Mouse (Mus musculus) gastrocnemius, postnatal 25 days (tissue): ENCODE data around the gene Prpsap1. TPM values are rescaled to one million over a fixed set of nuclear protein-coding genes. Genes with fewer than 3 reads are reported as not detected.
"Not testable (repeated sequence)": the region's sequence is repeated elsewhere in the genome, so short reads cannot be mapped to it uniquely, and the experiment has no call there.

Source experiments
- DNase-seq: peaks from one replicate; pipeline ENCODE4 v3.0.0; 2022
- total RNA-seq, 2 experiments: library from RNA; stranded (reverse); gene quantifications; 1 replicate in 1 of 2; 2 replicates in 1 of 2; pipeline ENCODE4 v1.2.3; 2021

Gene Prpsap1
- total RNA-seq, 2 experiments from 2014 or later: 17.0 to 18.9 TPM

- no peak for DNase-seq
These were observed 21.5 kb upstream of the Prpsap1 start for GRCm38 (mm10) chr11:116515330-116516020.

DNA sequence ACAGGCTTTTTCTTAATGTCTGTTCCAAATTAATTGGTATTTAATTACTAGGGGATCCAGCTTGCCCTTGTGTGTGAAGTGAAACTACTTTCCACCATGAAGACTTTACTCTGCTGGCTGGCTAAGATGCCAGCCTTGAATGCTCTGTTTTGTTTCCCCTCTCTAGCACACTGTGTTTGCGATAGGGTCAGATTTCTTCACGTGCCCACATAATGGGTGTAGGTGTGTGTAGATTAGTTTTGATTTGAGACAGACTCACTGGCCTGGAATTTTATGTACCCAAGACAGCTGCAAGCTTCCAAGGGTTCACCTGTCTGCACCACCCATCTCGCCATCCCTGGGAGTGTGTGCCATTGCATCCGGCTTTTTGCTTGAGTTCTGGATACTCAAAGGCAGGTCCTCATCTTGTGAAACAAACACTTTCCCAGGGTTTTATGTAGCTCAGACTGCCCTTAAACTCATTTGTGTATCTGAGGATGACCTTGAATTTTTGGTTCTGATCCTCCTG, 19.6 kb upstream of the Prpsap1 start:
- no peak for DNase-seq

GRCm38 (mm10) chr11:116512987-116513386, 19.0 kb upstream of the Prpsap1 start:
- DNase-seq: no peak

- no peak for DNase-seq
These were observed 18.2 kb upstream of the Prpsap1 start for GRCm38 (mm10) chr11:116512154-116512553.

- DNase-seq: no peak
These were observed 17.4 kb upstream of the Prpsap1 start for GRCm38 (mm10) chr11:116511301-116511868.

GRCm38 (mm10) chr11:116508689-116509088, 14.7 kb upstream of the Prpsap1 start:
- DNase-seq: no peak

DNA sequence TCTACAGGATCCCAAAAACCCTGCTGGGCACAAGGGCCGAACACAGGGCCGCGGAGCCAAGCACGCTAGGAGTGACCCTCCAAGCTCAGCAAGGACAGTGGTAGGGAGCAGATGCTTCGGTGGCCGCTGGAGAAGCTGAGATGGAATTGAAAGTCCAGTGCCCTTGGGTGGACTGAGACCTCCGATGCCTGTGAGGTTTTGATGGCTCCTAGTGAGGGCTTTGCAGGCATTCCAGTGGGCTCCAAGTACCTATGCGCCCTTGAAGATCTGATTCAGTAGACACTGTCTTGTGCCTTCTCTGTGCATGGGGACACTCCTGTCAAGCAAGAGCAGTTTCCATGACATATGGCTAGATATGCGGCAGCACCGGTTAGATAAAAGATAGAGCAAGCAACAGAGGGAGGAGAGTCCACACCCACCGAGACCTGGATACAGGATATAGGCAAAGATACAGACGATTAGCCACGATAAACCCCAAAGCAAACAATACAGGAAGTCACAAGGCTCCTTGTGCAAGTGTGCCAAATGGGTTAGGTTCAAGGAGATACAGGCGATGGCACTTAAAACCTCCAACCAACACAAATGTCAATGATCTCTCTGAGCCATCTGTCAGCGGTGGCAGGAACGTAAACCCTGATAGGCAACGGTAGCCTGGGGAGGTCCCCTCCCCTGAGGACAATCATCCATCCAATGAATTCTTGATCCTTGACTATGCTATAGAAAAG, 12.3 kb upstream of the Prpsap1 start:
- no peak for DNase-seq

DNA sequence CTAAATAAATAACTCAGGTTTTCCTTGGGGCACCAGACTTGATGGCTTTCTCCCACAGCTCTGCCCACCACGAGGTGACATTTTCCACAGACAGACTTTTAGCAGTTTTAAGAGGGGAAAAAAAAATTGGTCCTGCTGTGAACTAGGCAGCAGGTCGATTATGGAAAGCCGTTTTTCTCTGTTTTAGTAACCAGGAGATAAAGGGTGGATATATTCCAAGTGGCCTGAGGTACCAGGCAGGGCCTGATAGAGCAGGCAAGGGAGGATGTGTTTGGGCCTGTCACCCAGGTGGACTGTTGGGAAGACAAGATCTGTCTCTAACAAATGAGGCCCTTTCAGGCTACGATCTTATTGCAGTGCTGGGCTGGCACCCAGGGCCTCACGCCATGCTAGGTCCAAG, 11.6 kb upstream of the Prpsap1 start:
- DNase-seq: no peak

DNA sequence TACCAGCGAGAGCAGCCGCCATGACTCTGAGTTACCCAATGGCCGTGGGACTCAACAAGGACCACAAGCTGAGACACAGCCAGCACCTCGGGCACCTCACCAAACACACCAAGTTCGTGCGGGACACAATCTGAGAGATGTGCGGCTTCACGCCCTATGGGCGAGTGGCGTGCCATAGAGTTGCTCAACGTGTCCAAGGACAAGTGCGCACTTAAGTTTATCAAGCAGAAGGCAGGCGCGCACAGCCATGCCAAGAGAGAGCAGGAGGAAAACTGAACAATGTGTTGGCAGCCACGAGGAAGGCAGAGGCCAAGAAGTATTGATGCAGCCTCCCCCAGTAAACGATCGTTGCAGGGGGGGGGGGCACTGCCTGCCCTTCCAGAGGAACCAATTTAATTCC, 10.5 kb upstream of the Prpsap1 start:
- no peak for DNase-seq

DNA sequence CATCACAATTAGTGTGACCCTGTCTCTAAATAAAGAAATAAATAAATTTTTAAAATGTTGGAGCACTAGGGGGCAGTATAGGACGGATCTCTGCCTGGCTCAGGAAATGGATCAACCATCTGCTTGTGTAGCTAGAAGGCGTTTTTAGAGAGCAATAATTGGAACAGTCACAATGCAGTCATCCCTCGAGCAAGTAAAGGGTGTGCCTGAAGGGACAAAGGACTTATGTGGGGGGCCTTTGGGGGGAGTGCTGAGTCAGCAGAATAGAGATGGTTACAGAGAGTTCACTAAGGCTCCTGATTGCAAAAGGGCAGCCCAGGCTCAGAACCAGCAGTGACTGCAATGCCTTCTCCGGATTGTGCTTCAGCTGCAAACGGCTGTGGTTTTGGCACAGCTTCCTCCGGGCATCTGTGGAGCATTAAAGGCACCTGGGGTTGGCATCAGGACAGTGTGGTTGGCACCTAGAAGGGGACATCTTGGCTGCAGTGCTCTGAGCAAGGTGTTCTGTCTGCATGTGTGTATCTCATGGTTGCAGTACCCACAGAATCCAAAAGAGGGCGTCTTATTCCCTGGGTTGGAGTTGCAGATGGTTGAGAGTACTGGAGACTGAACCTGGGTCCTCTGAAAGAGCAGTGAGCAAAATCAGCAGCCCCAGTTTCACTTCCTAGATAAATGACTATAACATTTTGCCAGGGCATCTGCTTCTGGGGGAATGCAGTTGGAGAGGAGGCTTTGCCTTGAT, 7.2 kb upstream of the Prpsap1 start:
- DNase-seq: no peak

- DNase-seq: no peak
These were observed 5.0 kb upstream of the Prpsap1 start for GRCm38 (mm10) chr11:116499018-116499417.

DNA sequence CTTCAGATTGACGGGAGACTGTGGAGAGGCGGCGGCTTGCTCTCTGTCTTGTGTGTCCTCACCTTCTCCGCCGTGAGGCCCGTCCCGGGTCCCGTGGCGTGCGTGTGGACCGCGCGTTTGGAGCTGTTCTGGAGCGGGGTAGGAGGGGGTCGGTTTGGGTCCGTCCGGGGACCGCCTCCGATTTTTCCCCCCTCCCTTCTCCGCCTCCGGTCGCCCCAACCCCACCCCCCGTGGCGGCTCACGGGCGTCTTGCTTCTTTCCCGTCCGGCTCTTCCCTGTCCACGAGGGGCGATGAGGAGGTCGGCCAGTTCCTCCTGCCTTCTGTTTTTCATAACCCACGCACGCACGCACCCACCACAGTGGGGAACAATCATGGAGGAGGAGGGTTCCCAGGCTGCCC, 4.6 kb upstream of the Prpsap1 start:
- DNase-seq: no peak

- DNase-seq: no peak
These were observed 3.3 kb upstream of the Prpsap1 start for GRCm38 (mm10) chr11:116497313-116497712.

DNA sequence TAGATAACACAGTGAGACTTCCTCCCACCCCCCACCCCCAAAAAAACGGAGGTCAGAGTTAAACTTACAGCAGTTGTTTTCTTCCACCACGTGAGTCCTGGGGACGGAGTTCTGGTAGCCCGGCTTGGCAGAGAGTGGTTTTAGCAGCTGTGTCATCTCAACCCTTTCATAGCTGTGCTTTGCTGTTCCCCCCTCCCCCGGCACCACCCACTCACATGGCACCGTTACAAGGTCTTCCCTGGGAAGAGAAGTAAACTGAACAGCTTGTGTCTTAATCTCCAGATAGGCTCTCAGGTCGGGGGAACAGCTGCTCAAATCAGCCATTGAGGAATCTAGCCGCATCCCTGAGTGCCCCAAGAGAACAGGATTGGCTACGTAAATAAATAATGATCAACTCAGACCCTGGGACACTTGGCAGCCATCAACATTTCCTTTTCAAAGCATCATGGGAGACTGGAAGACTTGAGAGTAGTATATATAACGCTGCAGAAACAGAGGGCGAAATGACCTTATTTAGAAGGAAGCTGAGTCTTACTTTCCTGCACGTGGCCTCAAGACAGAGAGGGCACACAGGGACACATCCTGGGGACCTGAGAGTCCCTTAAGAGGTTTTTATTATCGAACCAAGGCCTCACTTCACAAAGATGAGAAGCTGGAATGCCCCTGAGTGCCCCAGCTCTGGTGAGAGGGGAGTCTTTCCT, 622 bp upstream of the Prpsap1 start:
- peak; percentile 69 for DNase-seq

GRCm38 (mm10) chr11:116493191-116493590, 811 bp downstream of the Prpsap1 start:
- no peak for DNase-seq

GRCm38 (mm10) chr11:116492507-116492906, 1.5 kb downstream of the Prpsap1 start:
- DNase-seq: not testable (repeated sequence)

DNA sequence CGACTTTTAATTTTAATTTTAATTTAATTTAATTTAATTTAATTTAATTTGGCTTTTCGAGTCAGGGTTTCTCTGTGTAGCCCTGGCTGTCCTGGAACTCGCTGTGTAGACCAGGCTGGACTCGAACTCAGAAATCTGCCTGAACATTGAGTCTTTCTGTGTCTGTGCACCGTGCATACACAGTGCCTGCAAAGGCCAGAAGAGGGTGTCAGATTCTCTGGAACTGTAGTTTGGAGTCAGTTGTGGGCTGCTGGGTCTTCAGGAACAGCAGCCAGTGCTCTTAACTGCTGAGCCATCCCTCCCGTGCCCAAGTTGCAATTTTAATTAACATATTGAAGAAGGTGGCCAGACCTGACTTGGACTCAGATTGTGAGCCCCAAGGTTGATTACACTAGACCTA, 2.7 kb downstream of the Prpsap1 start:
- no peak for DNase-seq

- DNase-seq: peak; percentile 86
These were observed 3.5 kb downstream of the Prpsap1 start for GRCm38 (mm10) chr11:116490232-116491107.

GRCm38 (mm10) chr11:116489771-116490231, 4.2 kb downstream of the Prpsap1 start:
- no peak for DNase-seq

DNA sequence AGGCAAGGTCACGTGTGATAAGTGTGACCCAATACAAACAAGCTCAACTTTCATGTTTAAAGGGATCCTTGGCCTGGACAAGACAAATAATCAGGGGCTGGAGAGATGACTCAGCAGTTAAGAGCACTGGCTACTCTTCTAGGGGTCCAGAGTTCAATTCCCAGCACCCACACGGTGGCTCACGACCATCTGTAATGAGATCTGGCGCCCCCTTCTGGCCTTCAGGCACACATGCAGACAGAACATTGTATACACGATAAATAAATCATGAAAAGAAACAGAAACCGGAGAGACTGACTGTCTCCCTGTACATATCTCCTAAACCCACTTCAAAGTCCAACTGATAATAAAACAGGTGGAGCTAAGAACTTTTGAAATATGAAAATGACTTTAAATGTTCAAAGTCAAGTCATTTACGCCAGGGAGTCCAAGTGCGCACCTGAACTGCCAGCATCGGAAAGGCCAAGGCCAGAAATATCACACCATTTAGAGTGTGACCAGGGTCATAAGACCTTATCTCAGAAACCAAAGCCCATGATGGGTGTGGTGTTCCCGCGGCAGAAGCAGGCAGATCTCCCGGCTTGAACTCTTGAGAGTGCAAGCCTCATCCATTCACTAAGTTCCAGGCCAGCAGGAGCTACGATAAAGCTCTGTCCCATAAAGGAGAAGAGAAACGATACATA, 5.2 kb downstream of the Prpsap1 start:
- no peak for DNase-seq
